Mouse (Mus musculus): ENCODE data around the gene Olfr345. TPM values are rescaled to one million over a fixed set of nuclear protein-coding genes. Genes with fewer than 3 reads are reported as not detected.

Olfr345 gene
- polyA plus RNA-seq (2021; fragmentation: Nextera tagmentation) = not detected in 2 replicates
- long read RNA-seq, experiment 1 = 0 reads
- long read RNA-seq, experiment 2 = 0 reads

DNA sequence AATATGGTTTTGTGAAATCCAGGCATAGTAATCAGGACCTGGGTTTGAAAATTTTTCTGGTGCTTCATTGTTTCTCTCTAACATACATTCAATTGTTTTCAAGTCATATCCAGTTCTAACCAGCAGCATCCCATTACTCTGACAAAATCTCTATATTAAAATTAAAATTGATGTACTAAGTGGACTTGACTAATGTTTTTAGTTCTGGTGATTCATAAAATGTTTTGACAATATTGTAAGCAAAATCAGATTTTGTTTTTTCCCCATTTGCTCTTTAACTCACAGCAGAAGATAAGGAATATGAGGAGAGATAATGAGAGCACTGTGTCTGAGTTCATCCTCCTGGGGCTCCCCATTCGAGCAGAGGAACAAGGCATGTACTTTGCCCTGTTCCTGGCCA lies at the start of gene Olfr345:
Gene Olfr345 (plus strand): TSS at position 301 of the 400 bp plus-strand sequence.

DNA sequence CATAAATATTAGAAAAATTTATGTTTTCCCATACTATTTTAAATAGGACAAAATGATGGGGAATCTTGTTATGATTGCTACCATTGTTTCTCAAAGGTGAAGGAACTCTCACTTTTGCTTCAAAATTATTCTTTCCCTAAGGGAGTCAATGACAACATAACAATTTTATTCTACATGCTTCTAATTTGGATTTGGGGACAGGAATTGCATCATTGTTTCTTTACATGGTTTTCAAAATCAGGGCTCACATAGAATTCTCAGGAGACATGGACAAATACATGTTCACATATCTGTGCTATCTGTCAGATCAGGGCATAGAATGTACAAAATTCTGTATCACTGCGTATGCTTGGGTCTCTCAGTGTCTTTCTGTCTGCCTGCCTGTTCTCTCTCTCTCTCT lies 45.6 kb downstream of the Olfr345 start, which contains the start of gene Olfr346:
Gene Olfr346 (plus strand): TSS at position 301 of the 400 bp plus-strand sequence.

Other genes with a start within 250 kb of the Olfr345 start
- not detected in 2 replicates for gene Olfr339, start 221.1 kb upstream of the Olfr345 start, polyA plus RNA-seq (2021; fragmentation: Nextera tagmentation)
- gene Olfr340, start 187.5 kb upstream of the Olfr345 start, polyA plus RNA-seq (2021; fragmentation: Nextera tagmentation) = not detected in 2 replicates
- not detected in 2 replicates for gene Olfr341, start 157.6 kb upstream of the Olfr345 start, polyA plus RNA-seq (2021; fragmentation: Nextera tagmentation)
- gene Olfr342, start 115.0 kb upstream of the Olfr345 start, polyA plus RNA-seq (2021; fragmentation: Nextera tagmentation) = not detected in 2 replicates
- gene Olfr344, start 73.4 kb upstream of the Olfr345 start, polyA plus RNA-seq (2021; fragmentation: Nextera tagmentation) = not detected in 2 replicates
- gene Olfr346, start 45.7 kb downstream of the Olfr345 start, polyA plus RNA-seq (2021; fragmentation: Nextera tagmentation) = not detected in 2 replicates
- gene Olfr347, start 91.9 kb downstream of the Olfr345 start, polyA plus RNA-seq (2021; fragmentation: Nextera tagmentation) = not detected in 2 replicates
- not detected in 2 replicates for gene Olfr348, start 144.2 kb downstream of the Olfr345 start, polyA plus RNA-seq (2021; fragmentation: Nextera tagmentation)
- gene Olfr50, start 150.5 kb downstream of the Olfr345 start, polyA plus RNA-seq (2021; fragmentation: Nextera tagmentation) = not detected in 2 replicates
- not detected in 2 replicates for gene Olfr3, start 177.0 kb downstream of the Olfr345 start, polyA plus RNA-seq (2021; fragmentation: Nextera tagmentation)
- gene Olfr350, start 206.3 kb downstream of the Olfr345 start, polyA plus RNA-seq (2021; fragmentation: Nextera tagmentation) = not detected in 2 replicates
- gene Olfr351, start 222.6 kb downstream of the Olfr345 start, polyA plus RNA-seq (2021; fragmentation: Nextera tagmentation) = not detected in 2 replicates
- gene Olfr352, start 228.4 kb downstream of the Olfr345 start, polyA plus RNA-seq (2021; fragmentation: Nextera tagmentation) = not detected in 2 replicates